Mouse (Mus musculus): ENCODE data around the gene Ttll2. TPM values are rescaled to one million over a fixed set of nuclear protein-coding genes. Genes with fewer than 3 reads are reported as not detected.
"Not testable (repeated sequence)": the region's sequence is repeated elsewhere in the genome, so short reads cannot be mapped to it uniquely, and the experiment has no call there.

The Ttll2 gene
- not detected for total RNA-seq (2021)

GRCm38 (mm10) chr17:7352596-7352995, at the start of gene Ttll2:
TSS of gene Ttll2 (minus strand) at chr17:7352696.
- intact Hi-C loops (cut with DNase I); DNase-seq (ENCODE audit: low spot score in 2 of 2): not testable (repeated sequence)

- DNase-seq (ENCODE audit: low spot score in 2 of 2); intact Hi-C loops (cut with DNase I): not testable (repeated sequence)
These were observed 47.3 kb upstream of the Ttll2 start for GRCm38 (mm10) chr17:7399770-7400169.

- DNase-seq (ENCODE audit: low spot score in 2 of 2); intact Hi-C loops (cut with DNase I): not testable (repeated sequence)
These were observed 45.8 kb upstream of the Ttll2 start for GRCm38 (mm10) chr17:7398198-7398847.

GRCm38 (mm10) chr17:7397079-7397478, 44.6 kb upstream of the Ttll2 start:
- intact Hi-C loops (cut with DNase I): not testable (repeated sequence)

GRCm38 (mm10) chr17:7396288-7396687, 43.8 kb upstream of the Ttll2 start:
- DNase-seq (ENCODE audit: low spot score in 2 of 2): not testable (repeated sequence)

More at GRCm38 (mm10) chr17:7397079-7397478, 44.6 kb upstream of the Ttll2 start:
- not testable (repeated sequence) for DNase-seq (ENCODE audit: low spot score in 2 of 2)

GRCm38 (mm10) chr17:7395671-7396070, 43.2 kb upstream of the Ttll2 start:
- intact Hi-C loops (cut with DNase I): not testable (repeated sequence)

More at GRCm38 (mm10) chr17:7396288-7396687, 43.8 kb upstream of the Ttll2 start:
- intact Hi-C loops (cut with DNase I): not testable (repeated sequence)

GRCm38 (mm10) chr17:7395116-7395515, 42.6 kb upstream of the Ttll2 start:
- intact Hi-C loops (cut with DNase I); DNase-seq (ENCODE audit: low spot score in 2 of 2): not testable (repeated sequence)

More at GRCm38 (mm10) chr17:7395671-7396070, 43.2 kb upstream of the Ttll2 start:
- not testable (repeated sequence) for DNase-seq (ENCODE audit: low spot score in 2 of 2)

- intact Hi-C loops (cut with DNase I); DNase-seq (ENCODE audit: low spot score in 2 of 2): not testable (repeated sequence)
These were observed 37.4 kb upstream of the Ttll2 start for GRCm38 (mm10) chr17:7389898-7390297.

- DNase-seq (ENCODE audit: low spot score in 2 of 2); intact Hi-C loops (cut with DNase I): not testable (repeated sequence)
These were observed 36.5 kb upstream of the Ttll2 start for GRCm38 (mm10) chr17:7388958-7389356.

GRCm38 (mm10) chr17:7388341-7388957, 36.0 kb upstream of the Ttll2 start:
- DNase-seq (ENCODE audit: low spot score in 2 of 2); intact Hi-C loops (cut with DNase I): not testable (repeated sequence)

GRCm38 (mm10) chr17:7386016-7386415, 33.5 kb upstream of the Ttll2 start:
- DNase-seq (ENCODE audit: low spot score in 2 of 2): not testable (repeated sequence)

GRCm38 (mm10) chr17:7385364-7385763, 32.9 kb upstream of the Ttll2 start, which contains the start of gene Unc93a2:
TSS of gene Unc93a2 (minus strand) at chr17:7385464.
- intact Hi-C loops (cut with DNase I): not testable (repeated sequence)

More at GRCm38 (mm10) chr17:7386016-7386415, 33.5 kb upstream of the Ttll2 start:
- intact Hi-C loops (cut with DNase I): not testable (repeated sequence)

GRCm38 (mm10) chr17:7383167-7384143, 31.0 kb upstream of the Ttll2 start:
- intact Hi-C loops (cut with DNase I); DNase-seq (ENCODE audit: low spot score in 2 of 2): not testable (repeated sequence)

More at GRCm38 (mm10) chr17:7385364-7385763, 32.9 kb upstream of the Ttll2 start, which contains the start of gene Unc93a2:
- DNase-seq (ENCODE audit: low spot score in 2 of 2): not testable (repeated sequence)

GRCm38 (mm10) chr17:7382711-7383110, 30.2 kb upstream of the Ttll2 start:
- intact Hi-C loops (cut with DNase I); DNase-seq (ENCODE audit: low spot score in 2 of 2): not testable (repeated sequence)

- DNase-seq (ENCODE audit: low spot score in 2 of 2); intact Hi-C loops (cut with DNase I): not testable (repeated sequence)
These were observed 25.4 kb upstream of the Ttll2 start for GRCm38 (mm10) chr17:7377907-7378306.

- intact Hi-C loops (cut with DNase I): not testable (repeated sequence)
These were observed 24.6 kb upstream of the Ttll2 start for GRCm38 (mm10) chr17:7376951-7377700.

GRCm38 (mm10) chr17:7371879-7372278, 19.4 kb upstream of the Ttll2 start, which contains the start of gene Gm49630:
TSS of gene Gm49630 (minus strand) at chr17:7371979.
- DNase-seq (ENCODE audit: low spot score in 2 of 2); intact Hi-C loops (cut with DNase I): not testable (repeated sequence)

More at GRCm38 (mm10) chr17:7376951-7377700, 24.6 kb upstream of the Ttll2 start:
- DNase-seq (ENCODE audit: low spot score in 2 of 2): not testable (repeated sequence)

GRCm38 (mm10) chr17:7369401-7369800, 16.9 kb upstream of the Ttll2 start:
- intact Hi-C loops (cut with DNase I); DNase-seq (ENCODE audit: low spot score in 2 of 2): not testable (repeated sequence)
